Mouse (Mus musculus) limb, embryonic 10.5 days (tissue): ENCODE measurements around the gene BC052040. TPM values are rescaled to one million over a fixed set of nuclear protein-coding genes. Genes with fewer than 3 reads are reported as not detected.
A peak's percentile ranks its signal among the peaks of the same experiment; 100 is the strongest.

Source experiments
- DNase-seq: peaks from one replicate; pipeline ENCODE4 v3.0.0-alpha.2; 2017; ENCODE audit warnings: low spot score
- H3K27ac ChIP-seq: fragments of 300-500 bp; sonication (generic); 2 replicates; pipeline ENCODE4 v1.5.1; 2016; ENCODE audit warnings: mild to moderate bottlenecking
- H3K27me3 ChIP-seq: fragments of 300-500 bp; sonication (generic); 2 replicates; pipeline ENCODE4 v1.6.1; 2016; ENCODE audit warnings: low read depth, mild to moderate bottlenecking; ENCODE audit not compliant: poor library complexity, severe bottlenecking
- H3K36me3 ChIP-seq: fragments of 300-500 bp; sonication (generic); 2 replicates; pipeline ENCODE4 v1.6.1; 2016; ENCODE audit warnings: mild to moderate bottlenecking, moderate library complexity
- H3K4me1 ChIP-seq: fragments of 300-500 bp; sonication (generic); 2 replicates; pipeline ENCODE4 v1.6.1; 2016
- H3K4me3 ChIP-seq: fragments of 300-500 bp; sonication (generic); 2 replicates; pipeline ENCODE4 v1.5.1; 2016; ENCODE audit warnings: mild to moderate bottlenecking, moderate library complexity
- H3K9me3 ChIP-seq: fragments of 300-500 bp; sonication (generic); replicated peaks from 2 replicates; pipeline ENCODE4 v1.6.1; 2016; ENCODE audit warnings: mild to moderate bottlenecking
- WGBS: fragments of 180-500 bp; shearing (Covaris S2); methylation state at CpG from one replicate; pipeline ENCODE4 v1.1.7; 2016; 5-methylcytosine and 5-hydroxymethylcytosine counted together
- polyA plus RNA-seq: library from polyadenylated mRNA; unstranded; fragments of >200 nt; fragmentation: Nextera tagmentation; extraction: Ambion mirVana; gene quantifications from 2 replicates; pipeline ENCODE4 v1.2.1, GENCODE M21; 2016

Gene BC052040
- polyA plus RNA-seq, 1 experiment from 2014 or later = 18.0 TPM

DNA sequence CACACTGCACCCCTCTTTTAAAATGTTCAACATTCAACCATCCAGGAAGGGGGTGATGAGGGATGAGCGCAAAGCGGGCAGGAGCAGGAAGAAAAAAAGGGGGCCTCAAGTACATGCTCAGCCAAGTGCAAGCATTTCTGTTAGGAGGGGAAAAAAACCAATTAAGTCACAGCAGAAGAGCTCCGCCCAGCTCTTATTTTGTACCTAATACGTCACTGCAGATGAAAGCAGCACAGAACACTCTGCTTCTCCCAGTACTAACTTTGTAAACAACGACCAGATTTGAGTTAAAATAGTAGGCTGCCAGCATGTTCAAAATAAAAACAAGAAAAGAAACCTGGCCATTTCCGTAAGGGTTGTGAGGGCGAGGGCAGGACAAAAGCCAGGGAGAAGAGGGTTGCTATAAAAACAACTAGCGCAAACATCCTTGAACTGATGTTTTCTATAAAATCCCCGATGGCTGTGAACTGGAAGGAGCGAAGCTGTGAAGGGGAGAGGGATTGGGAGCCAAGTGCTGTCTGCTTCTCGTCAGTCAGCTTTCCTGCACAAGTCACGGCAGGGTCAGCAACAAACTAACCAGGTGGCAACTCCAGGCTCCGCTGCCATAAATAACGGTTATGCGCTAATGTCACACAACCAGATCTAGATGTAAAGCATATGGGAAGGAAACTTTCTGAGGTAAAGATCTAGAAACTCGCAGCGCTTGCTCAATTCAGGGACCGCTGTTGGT, 2.2 kb upstream of the BC052040 start:
- Histone ChIP-seq H3K27ac (peak overlapping the region; percentile 86), H3K36me3 (no peaks in the 10 kb centered on the region), H3K27me3 (no peaks in the 10 kb centered on the region), H3K4me3 (peak overlapping the region; percentile 34), H3K9me3 (no peaks in the 10 kb centered on the region), H3K4me1 (peaks cover 43% of the 10 kb centered on the region)
- DNase-seq = peak; percentile 88
- 9% methylated on average over 18 of the region's 18 CpGs for WGBS

DNA sequence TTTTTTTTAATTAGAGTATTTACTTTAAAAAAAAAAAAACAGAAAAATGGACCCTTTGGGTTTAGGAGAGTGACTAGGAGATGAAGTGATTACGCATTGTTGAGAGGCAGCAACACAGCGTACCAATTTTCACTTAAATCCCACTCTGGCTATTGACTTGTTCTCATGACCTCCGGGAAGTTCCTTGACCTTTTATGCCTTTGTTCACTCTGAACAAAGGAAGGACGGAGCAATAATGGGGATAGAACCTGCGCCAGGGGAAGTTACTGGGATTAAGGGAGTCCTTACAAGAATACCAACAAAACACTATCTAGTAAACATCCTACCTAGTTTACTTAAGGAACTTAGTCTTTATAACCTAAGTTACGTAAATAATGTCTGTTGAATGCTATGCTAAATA, 1.5 kb upstream of the BC052040 start:
- Histone ChIP-seq H3K9me3 (no peaks in the 10 kb centered on the region), H3K27me3 (no peaks in the 10 kb centered on the region), H3K27ac (peak overlapping the region; percentile 86), H3K36me3 (no peaks in the 10 kb centered on the region), H3K4me3 (peak overlapping the region; percentile 34; the same call in 1 of the 2 replicates), H3K4me1 (peaks cover 43% of the 10 kb centered on the region)
- peak; percentile 47 for DNase-seq
- WGBS = 18% methylated on average over 6 of the region's 6 CpGs

DNA sequence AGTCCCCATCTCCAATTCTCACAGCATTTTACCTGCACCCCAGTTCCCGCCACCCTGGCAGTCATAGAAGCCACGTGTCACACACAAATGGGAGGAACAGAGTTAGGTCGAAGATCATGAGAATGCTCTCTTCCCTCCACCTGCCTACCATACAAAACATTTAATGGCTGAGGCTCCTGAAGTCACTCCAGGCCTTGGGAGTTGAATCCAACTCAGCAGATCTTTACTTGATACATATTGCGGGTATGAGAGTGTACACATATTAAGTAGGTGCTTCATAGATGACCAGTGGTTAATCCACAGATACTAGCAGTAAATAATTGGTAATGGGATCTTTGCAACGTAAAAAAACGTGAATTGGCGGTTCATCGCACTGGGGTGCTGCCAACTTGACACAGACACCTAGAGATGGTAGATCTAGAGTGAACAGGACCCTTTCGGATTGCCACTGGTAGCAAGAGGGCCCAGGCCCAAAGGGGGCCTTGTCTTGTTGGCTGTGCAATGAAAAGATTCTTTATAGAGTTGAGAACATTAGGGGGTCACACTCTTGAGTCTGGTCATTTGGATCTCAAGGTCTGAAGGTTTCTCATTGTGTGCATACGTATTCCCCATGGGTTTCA, 583 bp downstream of the BC052040 start:
- H3K4me3 ChIP-seq = peak overlapping the region; percentile 73
- H3K4me1 ChIP-seq = peaks cover 43% of the 10 kb centered on the region
- H3K27ac ChIP-seq = peak overlapping the region; percentile 86
- no peaks in the 10 kb centered on the region for H3K27me3 ChIP-seq
- no peaks in the 10 kb centered on the region for H3K36me3 ChIP-seq
- no peaks in the 10 kb centered on the region for H3K9me3 ChIP-seq
- 69% methylated on average over 10 of the region's 10 CpGs for WGBS
- DNase-seq = no peak

DNA sequence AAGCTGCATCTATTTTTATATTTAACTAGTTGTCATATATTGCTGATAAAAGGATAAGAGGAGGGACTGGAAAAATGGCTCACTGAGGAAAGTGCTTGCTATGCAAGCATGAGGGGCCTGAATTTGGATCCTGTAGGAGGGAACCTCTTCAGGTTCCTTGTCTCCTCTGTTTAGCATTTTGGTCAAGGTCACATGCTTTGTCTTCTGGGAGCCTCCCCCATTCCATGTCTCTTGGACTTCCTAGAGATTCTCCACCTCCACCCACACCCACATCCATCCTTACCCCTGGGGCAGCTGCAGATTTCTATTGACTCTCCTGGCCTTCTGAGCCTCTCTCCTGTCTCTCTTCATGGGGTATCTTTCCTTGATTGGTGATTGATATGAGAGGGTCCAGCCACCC, 2.3 kb downstream of the BC052040 start:
- H3K27ac ChIP-seq = no peak overlapping the region
- peaks cover 38% of the 10 kb centered on the region for H3K4me1 ChIP-seq
- no peaks in the 10 kb centered on the region for H3K27me3 ChIP-seq
- no peaks in the 10 kb centered on the region for H3K9me3 ChIP-seq
- DNase-seq = no peak
- no peak overlapping the region for H3K4me3 ChIP-seq
- H3K36me3 ChIP-seq = no peaks in the 10 kb centered on the region

DNA sequence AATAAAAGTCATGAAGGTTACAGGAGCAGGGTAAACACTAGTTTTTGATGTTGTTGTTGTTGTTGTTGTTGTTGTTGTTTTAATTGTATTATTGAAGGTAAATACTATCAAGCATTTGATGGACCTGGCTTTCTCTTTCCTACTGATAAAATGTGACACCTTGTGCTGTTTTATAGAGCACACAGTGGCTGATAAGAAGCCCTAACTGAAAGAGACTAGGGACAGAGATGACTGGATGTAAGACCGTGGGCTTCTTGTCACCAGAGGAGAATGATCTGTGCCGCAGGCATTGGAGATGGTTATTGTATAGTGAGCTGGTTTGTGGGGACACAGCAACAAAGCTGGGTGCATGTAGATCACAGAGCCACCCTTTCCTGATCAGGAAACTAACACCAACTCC, 9.1 kb downstream of the BC052040 start:
- 66% methylated on average over 2 of the region's 2 CpGs for WGBS
- Histone ChIP-seq H3K36me3 (no peaks in the 10 kb centered on the region), H3K27me3 (no peaks in the 10 kb centered on the region), H3K9me3 (no peaks in the 10 kb centered on the region), H3K27ac (no peak overlapping the region), H3K4me3 (no peak overlapping the region), H3K4me1 (peaks cover 6% of the 10 kb centered on the region)
- DNase-seq = no peak

DNA sequence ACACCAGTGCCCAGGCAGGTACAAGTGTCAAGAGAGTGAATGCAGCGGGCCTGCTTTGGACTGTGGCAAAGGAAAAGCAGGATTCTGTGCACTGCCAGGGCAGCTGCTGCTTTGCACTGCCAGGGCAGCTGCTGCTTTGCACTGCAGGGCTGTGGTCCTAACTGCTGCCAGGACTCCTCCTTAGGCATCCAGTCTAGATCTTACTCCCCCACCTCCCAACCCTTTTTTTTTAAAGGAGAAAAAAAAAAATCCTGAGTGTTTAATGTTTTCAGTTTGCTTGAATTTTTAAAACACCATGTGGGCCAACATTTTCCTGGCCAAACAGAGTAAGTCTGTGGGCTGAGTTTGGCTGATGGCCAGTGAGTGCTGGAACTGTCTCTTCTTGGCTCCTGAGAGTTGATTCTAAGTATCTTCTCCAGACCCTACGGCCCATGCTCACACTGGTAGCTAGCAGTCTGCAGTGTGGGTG, 11.2 kb downstream of the BC052040 start:
- DNase-seq = no peak
- H3K27ac ChIP-seq = no peak overlapping the region
- H3K9me3 ChIP-seq = no peaks in the 10 kb centered on the region
- H3K4me3 ChIP-seq = no peak overlapping the region
- peaks cover 27% of the 10 kb centered on the region for H3K4me1 ChIP-seq
- 88% methylated on average over 2 of the region's 2 CpGs for WGBS
- H3K36me3 ChIP-seq = no peaks in the 10 kb centered on the region
- H3K27me3 ChIP-seq = no peaks in the 10 kb centered on the region

DNA sequence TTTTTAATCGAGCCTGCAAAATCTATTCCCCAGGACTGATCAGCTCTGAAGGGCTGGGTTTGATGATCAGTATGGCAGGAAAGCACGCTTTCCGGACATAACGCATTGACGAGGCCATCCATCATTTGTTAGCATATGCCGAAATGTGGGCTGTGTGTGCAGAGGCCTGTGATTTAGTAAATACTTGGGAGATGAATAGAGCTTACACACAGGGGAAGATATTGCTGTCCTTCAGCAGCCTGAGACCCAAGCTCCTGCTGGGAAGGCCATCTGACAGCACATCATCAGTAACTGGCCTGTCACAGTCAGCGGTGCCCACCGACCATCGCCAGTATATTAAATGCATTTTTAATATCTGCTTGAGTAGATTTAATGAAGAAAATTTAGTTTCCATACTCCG, 15.5 kb downstream of the BC052040 start:
- H3K9me3 ChIP-seq = no peaks in the 10 kb centered on the region
- peaks cover 50% of the 10 kb centered on the region for H3K4me1 ChIP-seq
- H3K27me3 ChIP-seq = no peaks in the 10 kb centered on the region
- H3K4me3 ChIP-seq = no peak overlapping the region
- DNase-seq = peak; percentile 37
- 53% methylated on average over 10 of the region's 10 CpGs for WGBS
- H3K27ac ChIP-seq = 0 out of 2 replicates have a peak overlapping the region, but pooled peaks have one; percentile 19
- no peaks in the 10 kb centered on the region for H3K36me3 ChIP-seq

DNA sequence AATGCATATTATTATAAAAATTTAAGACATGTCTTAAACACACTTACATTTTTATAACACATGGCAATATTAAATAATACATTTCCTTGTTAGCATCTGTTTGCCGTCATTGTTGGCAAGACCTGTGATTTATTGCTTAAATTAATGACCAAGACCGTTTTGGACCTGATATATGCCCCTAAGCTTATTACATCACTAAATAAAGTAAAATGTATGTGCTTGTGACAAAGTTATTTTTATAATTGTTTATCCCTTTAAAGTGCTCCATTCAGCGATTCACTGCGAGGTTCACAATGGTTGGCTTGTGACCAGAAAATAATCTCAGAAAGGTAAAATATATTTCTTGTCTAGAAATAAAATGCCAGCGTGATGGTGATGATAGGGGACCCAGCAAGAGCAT, 16.8 kb downstream of the BC052040 start:
- no peaks in the 10 kb centered on the region for H3K36me3 ChIP-seq
- H3K9me3 ChIP-seq = no peaks in the 10 kb centered on the region
- DNase-seq = no peak
- H3K4me3 ChIP-seq = no peak overlapping the region
- 59% methylated on average over 5 of the region's 5 CpGs for WGBS
- H3K4me1 ChIP-seq = peaks cover 45% of the 10 kb centered on the region
- H3K27ac ChIP-seq = no peak overlapping the region
- no peaks in the 10 kb centered on the region for H3K27me3 ChIP-seq

DNA sequence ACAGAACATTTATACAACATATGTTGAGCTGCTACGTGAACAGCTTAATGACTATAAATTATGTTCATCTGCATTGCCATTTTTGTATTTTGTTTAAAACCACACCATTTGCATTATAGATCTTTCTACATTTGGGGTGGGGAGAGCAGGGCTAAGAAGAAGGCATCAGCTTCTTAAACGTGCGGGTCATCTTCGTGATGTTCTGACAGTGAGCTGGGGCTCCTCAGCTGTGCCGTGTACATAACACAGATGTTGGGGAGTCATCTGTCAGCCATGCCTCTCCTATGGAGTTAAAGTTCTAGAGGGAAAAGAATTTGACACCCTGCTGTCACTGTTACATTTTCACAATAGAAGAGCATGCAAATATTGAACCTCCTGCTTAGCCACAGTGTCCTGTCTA, 19.2 kb downstream of the BC052040 start:
- Histone ChIP-seq H3K27ac (no peak overlapping the region), H3K36me3 (no peaks in the 10 kb centered on the region), H3K27me3 (no peaks in the 10 kb centered on the region), H3K9me3 (no peaks in the 10 kb centered on the region), H3K4me1 (peaks cover 44% of the 10 kb centered on the region), H3K4me3 (no peak overlapping the region)
- no peak for DNase-seq
- WGBS = 69% methylated on average over 5 of the region's 5 CpGs

DNA sequence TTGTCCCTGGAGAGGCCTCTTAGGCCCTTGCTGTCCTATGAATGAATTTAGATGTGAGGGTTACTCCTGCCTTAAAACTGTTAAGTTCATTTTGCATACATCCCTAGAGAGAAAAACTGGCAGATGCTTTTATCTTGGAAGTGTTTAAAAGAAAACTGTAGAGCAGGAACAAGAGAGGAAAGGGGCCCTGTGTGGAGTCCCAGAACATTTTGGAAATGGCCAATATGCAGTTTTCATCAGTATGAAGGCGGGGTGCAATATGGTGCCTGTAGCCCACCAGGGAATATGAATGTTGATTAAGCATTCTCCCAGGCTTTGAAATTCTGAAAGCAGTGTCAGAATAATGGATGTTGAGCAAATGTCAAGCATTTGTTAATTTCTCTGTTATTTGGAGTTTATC, 19.8 kb downstream of the BC052040 start:
- Histone ChIP-seq H3K36me3 (no peaks in the 10 kb centered on the region), H3K4me3 (no peak overlapping the region), H3K27ac (no peak overlapping the region), H3K4me1 (peaks cover 41% of the 10 kb centered on the region), H3K9me3 (no peaks in the 10 kb centered on the region), H3K27me3 (no peaks in the 10 kb centered on the region)
- no peak for DNase-seq
- 89% methylated on average over 1 of the region's 1 CpGs for WGBS

DNA sequence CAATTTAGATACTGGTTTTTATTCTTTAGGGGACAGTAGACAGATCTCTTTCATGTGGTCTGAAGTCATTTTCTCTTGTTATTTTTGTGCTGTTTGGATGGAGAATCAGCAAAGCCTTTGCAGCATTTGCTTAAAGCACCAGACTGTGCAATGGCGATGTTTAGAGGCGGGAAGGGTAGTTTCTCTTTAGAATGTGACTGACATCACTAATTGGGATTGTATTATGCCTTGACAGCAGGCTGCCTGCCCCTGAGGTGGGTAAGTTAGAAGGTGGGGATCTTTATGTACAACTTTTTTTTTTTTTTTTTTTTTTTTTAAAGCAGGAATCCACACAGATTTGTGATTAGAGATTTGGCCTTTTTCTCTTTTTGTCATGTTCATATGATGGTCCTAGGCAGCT, 20.6 kb downstream of the BC052040 start:
- WGBS = 86% methylated on average over 2 of the region's 2 CpGs

DNA sequence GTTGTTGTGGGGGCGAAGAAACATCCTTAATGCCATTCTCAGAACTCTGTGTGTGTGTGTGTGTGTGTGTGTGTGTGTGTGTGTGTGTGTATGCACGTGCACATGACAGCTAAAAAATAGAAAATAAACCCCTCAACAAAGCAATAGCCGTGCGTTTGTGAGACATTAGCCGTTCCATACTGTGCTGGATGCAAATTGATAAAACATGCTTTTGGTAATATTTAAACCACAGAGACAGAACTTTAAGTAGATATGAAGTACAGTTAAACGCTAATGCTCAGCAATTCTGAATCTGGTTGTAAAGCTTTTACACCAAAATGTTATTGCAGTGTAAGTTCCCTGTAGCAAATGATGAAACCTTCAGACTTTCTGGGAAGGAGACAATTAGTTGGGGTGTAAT, 22.6 kb downstream of the BC052040 start:
- WGBS = 93% methylated on average over 6 of the region's 6 CpGs
- Histone ChIP-seq H3K27ac (no peak overlapping the region), H3K36me3 (no peaks in the 10 kb centered on the region), H3K27me3 (no peaks in the 10 kb centered on the region), H3K4me3 (no peak overlapping the region), H3K4me1 (peaks cover 13% of the 10 kb centered on the region), H3K9me3 (no peaks in the 10 kb centered on the region)
- DNase-seq = no peak

More for the DNA sequence above, 20.6 kb downstream of the BC052040 start:
- Histone ChIP-seq H3K4me1 (peaks cover 33% of the 10 kb centered on the region), H3K36me3 (no peaks in the 10 kb centered on the region), H3K27ac (no peak overlapping the region), H3K27me3 (no peaks in the 10 kb centered on the region), H3K9me3 (no peaks in the 10 kb centered on the region), H3K4me3 (no peak overlapping the region)
- no peak for DNase-seq

DNA sequence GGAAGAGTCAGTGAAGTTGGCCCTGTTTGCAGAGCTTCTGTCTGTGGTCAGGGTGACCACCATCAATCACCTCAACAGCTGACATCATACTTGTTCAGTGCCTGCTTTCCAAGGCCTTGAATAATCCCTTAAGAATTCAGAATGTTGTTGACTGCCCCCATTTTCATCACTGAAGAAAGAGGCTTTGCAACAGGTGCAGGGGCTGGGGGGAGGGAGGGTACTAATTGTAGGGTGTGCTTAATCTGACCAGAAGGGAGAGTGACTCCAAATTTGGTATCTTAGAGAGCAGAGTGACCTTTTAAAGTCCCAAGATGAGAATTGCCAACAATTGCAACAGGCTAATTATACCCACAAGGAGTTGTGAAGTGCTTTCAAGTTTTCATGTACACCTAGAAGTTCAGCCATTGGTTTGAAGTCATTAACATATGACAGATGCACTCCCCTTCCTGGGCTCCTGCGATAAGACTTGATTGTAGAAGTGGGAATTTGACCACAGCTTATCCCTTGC, 24.4 kb downstream of the BC052040 start:
- WGBS = 45% methylated on average over 1 of the region's 1 CpGs
- Histone ChIP-seq H3K36me3 (no peaks in the 10 kb centered on the region), H3K27ac (no peak overlapping the region), H3K4me3 (no peak overlapping the region), H3K27me3 (no peaks in the 10 kb centered on the region), H3K4me1 (0 out of 2 replicates have a peak, but pooled peaks cover 4% of the 10 kb centered on the region), H3K9me3 (no peaks in the 10 kb centered on the region)
- no peak for DNase-seq
